Mouse (Mus musculus) erythroblast, embryonic 14.5 days (primary cell): ENCODE data around the gene Mrps27. TPM values are rescaled to one million over a fixed set of nuclear protein-coding genes. Genes with fewer than 3 reads are reported as not detected.

Experiments
- H3K27me3 ChIP-seq: 2 replicates; pipeline ENCODE4 v1.6.1; 2012; ENCODE audit warnings: inconsistent platforms; ENCODE audit not compliant: control insufficient read depth
- H3K36me3 ChIP-seq: 2 replicates; pipeline ENCODE4 v1.6.1; 2012; ENCODE audit warnings: mild to moderate bottlenecking, inconsistent platforms; ENCODE audit not compliant: control insufficient read depth
- H3K4me1 ChIP-seq: 2 replicates; pipeline ENCODE4 v1.6.1; 2012; ENCODE audit warnings: inconsistent platforms; ENCODE audit not compliant: control insufficient read depth
- H3K4me3 ChIP-seq: replicated peaks from 2 replicates; pipeline ENCODE3; 2012; ENCODE audit warnings: moderate library complexity, mild to moderate bottlenecking, inconsistent platforms
- H3K9me3 ChIP-seq: 2 replicates; pipeline ENCODE4 v1.6.1; 2012; ENCODE audit warnings: low read length, inconsistent platforms, mixed read lengths; ENCODE audit not compliant: control insufficient read depth
- GATA1 ChIP-seq: IDR thresholded peaks from 2 replicates; pipeline ENCODE4 v1.6.1; 2012; ENCODE audit warnings: low read length, inconsistent platforms, mixed read lengths
- TAL1 ChIP-seq: IDR thresholded peaks from 3 replicates; pipeline ENCODE4 v1.6.1; 2012; ENCODE audit warnings: low read length, inconsistent platforms, mixed read lengths
- polyA plus RNA-seq: library from polyadenylated mRNA; stranded (reverse); fragments of >175 nt; gene quantifications from 2 replicates; pipeline ENCODE4 v1.2.3, GENCODE M21; 2012

Mrps27 gene
- polyA plus RNA-seq, 1 experiment: 0.29 TPM

DNA sequence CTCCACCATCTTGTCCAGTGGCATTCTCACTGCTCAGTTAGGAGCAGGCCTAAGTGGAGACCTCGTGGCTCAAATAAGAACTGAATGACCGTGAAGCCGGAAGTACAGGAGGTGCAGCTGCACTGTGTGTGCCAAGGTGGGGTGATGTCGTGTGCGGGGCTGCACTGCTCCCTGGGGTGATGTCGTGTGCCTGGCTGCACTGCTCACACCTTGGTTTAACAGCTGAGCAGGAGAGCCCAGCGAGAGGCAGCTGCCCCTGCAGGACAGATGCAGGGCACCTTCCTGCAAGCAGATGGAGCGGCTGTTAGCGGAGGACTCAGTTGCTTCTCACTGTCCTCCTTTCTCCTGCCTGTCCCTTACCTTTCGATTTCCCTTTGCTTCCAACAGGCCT lies 69.8 kb downstream of the Mrps27 start:
- H3K36me3 ChIP-seq: peaks cover 62% of the 10 kb centered on the region
- no peak for TF ChIP-seq TAL1
- TF ChIP-seq GATA1: no peak
- H3K9me3 ChIP-seq: no peaks in the 10 kb centered on the region
- H3K4me1 ChIP-seq: no peaks in the 10 kb centered on the region
- no peaks in the 10 kb centered on the region for H3K27me3 ChIP-seq
- no peak overlapping the region for H3K4me3 ChIP-seq

DNA sequence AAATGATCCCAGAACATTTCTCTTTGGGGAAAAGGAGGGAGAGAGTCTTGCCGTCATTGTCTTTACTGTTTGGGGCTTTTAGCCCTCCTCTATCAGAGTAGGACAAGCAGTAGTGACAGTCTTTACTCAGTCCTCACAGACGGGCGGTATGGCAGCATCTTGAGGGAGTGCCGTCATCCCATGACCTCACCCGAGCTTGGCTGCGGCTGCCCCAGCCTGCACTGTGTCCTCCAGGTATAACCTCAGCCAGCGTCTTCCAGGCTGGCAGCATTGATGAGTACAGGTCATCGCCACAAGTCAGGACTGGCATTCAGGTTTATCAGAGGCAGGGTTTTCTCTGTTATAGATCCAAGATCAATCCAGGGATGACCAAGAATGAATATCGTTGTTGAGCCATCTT lies 72.0 kb downstream of the Mrps27 start:
- TF ChIP-seq GATA1 (no peak), TAL1 (no peak)
- no peaks in the 10 kb centered on the region for H3K4me1 ChIP-seq
- H3K36me3 ChIP-seq: peaks cover 43% of the 10 kb centered on the region
- H3K4me3 ChIP-seq: no peak overlapping the region
- H3K27me3 ChIP-seq: no peaks in the 10 kb centered on the region
- H3K9me3 ChIP-seq: no peaks in the 10 kb centered on the region

DNA sequence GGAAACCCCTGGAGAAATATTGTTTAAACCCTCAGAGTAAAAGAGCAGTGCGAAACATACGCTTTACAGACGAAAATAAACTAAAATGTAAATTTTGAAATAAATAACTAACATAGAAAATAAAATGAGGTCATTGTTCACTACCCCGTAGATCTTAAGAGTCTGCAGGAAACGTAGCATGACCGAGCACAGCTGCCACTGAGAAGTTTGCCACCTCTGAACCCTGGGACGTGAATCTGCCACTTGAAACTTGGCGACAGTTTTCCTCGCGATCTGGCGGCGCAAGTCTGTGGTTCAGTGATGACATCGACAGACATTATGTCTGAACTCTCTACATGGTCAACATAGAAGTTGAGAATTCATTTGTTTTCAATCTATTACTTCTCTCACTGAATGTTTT lies 79.0 kb downstream of the Mrps27 start:
- no peaks in the 10 kb centered on the region for H3K9me3 ChIP-seq
- H3K4me1 ChIP-seq: no peaks in the 10 kb centered on the region
- no peaks in the 10 kb centered on the region; the same call in 1 of the 2 replicates for H3K36me3 ChIP-seq
- H3K27me3 ChIP-seq: no peaks in the 10 kb centered on the region
- H3K4me3 ChIP-seq: no peak overlapping the region
- TF ChIP-seq TAL1: no peak

DNA sequence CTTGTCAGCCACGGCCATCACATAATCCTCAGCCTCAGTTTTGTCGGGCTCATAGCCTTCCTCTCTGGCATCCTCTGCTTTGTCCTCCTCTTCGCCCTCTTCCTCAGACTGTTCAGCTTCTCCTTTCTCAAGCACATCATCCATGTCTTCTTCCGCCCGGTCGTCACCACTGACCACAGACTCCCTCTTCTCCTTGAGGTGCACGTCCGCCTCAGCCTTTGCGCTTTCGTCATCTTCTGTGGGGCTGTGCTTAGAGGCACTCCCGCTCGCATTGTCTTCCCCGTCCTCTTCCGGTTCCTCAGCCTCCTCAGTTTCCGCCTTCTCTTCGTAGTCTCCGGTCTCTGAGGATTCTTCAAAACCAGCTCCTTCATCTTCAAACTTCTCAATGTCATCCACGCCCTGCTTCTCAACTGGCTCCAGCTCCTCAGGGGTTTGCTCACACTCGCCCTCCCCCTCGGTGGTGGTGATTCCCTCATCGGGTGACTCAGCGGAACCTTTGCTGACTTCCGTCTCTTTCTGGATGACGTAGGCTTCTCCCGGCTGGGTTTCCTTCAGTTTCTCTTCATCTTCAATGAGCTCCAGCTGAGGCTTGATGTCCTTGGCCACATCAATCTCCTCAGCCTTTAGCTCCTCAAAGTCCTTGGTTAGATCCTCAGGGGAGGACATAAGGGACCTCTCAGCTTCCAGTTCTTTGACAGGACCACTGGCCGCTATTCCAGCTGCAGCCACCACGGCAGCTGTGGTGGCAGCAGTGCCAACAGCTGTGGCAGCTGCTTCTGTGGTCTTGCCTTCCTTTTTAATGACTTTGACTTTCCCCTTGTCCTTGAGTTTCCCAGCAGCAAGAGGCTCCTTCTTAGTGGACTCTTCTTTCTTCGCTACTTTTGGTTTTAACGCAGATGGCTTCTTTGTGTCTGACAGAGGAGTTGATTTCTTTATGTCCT lies 88.8 kb downstream of the Mrps27 start:
- TF ChIP-seq GATA1 (no peak), TAL1 (no peak)
- no peaks in the 10 kb centered on the region for H3K36me3 ChIP-seq
- no peaks in the 10 kb centered on the region for H3K4me1 ChIP-seq
- peaks cover 4% of the 10 kb centered on the region; the same call in 1 of the 2 replicates for H3K9me3 ChIP-seq
- H3K4me3 ChIP-seq: no peak overlapping the region
- no peaks in the 10 kb centered on the region for H3K27me3 ChIP-seq

DNA sequence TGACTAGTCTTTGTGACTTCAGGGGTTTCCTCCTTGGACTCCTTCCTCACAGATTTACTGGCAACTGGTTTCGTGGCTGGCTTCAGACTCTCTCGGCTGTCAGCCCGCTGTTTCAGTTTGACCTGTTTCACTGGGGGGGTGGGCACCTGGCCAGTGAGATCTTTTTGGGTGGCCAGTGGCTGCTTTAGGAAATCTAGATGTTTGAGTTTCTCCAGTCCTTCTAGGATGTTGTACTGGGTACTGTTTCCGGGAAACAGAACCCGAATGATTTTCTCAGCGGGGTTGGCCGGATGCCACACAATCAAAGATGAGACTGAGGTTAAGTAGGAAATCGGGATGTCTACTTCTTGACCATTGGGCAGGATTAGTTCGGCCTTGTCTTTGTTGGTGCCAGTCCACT lies 89.9 kb downstream of the Mrps27 start:
- Histone ChIP-seq H3K27me3 (no peaks in the 10 kb centered on the region), H3K4me1 (no peaks in the 10 kb centered on the region), H3K36me3 (no peaks in the 10 kb centered on the region), H3K9me3 (peaks cover 3% of the 10 kb centered on the region; the same call in 1 of the 2 replicates), H3K4me3 (no peak overlapping the region)
- no peak for TF ChIP-seq GATA1
- TF ChIP-seq TAL1: no peak

DNA sequence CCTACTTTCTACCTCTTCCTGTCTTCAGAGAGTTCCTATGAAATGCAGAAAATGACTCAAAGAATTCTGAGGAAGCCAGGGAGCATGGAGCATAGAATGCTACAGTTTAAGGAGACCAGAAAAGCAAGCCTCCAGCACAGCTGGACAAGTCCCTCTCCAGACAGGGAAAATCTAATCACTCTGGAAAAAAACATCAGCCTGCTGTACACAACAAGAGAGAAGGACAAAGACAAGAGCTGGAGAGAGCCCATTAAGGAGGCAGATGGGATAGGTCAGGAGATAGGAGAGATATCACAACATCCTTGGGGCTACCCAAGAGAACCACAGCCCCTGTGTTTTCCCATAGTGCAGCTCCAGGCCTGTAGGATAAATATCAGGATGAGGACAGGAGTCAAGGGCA lies 92.5 kb downstream of the Mrps27 start:
- no peak overlapping the region for H3K4me3 ChIP-seq
- H3K9me3 ChIP-seq: peaks cover 2% of the 10 kb centered on the region; the same call in 1 of the 2 replicates
- H3K27me3 ChIP-seq: no peaks in the 10 kb centered on the region
- H3K36me3 ChIP-seq: no peaks in the 10 kb centered on the region
- no peaks in the 10 kb centered on the region for H3K4me1 ChIP-seq
- TF ChIP-seq GATA1 (no peak), TAL1 (no peak)

DNA sequence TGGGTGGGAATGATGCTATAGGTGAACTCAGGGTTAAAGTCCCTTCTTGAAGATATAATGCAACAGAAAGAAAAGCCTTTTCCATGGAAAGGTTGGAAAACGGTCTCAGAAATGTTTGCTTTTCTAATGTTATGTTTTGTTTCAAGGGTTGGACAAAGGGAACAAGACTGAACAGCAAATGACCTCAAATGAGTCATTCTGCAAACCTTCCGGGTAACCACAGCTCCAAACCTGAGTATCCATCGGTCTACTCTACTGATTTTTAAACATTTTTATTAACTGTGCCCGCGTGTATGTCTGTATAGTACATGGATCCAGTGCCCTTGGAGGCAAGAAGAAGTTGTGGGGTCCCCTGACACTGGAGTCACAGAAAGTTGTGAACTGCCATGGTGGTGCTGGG lies 94.8 kb downstream of the Mrps27 start:
- no peaks in the 10 kb centered on the region for H3K36me3 ChIP-seq
- no peaks in the 10 kb centered on the region for H3K4me1 ChIP-seq
- TF ChIP-seq TAL1 (no peak), GATA1 (no peak)
- no peaks in the 10 kb centered on the region for H3K9me3 ChIP-seq
- no peaks in the 10 kb centered on the region for H3K27me3 ChIP-seq
- no peak overlapping the region for H3K4me3 ChIP-seq

DNA sequence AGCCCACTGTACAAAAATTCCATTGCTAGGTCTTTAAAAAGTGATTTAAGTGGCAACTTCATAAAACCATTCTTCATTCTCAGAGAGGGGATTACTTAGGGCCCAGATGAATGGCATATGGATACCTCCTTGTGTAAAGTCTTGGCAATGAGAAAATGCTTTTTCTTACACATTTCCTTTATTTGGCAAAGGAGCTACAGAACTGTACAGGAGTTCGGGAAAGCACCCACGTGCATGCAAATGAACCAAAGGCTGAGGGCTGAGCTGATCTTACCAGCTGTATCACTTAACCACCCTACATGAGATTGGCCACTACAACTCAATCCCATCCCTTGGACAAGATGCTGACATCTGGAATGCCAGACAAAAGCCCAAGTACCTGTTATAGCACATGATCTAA lies 95.6 kb downstream of the Mrps27 start:
- H3K36me3 ChIP-seq: no peaks in the 10 kb centered on the region
- no peaks in the 10 kb centered on the region for H3K9me3 ChIP-seq
- TF ChIP-seq GATA1 (no peak), TAL1 (no peak)

DNA sequence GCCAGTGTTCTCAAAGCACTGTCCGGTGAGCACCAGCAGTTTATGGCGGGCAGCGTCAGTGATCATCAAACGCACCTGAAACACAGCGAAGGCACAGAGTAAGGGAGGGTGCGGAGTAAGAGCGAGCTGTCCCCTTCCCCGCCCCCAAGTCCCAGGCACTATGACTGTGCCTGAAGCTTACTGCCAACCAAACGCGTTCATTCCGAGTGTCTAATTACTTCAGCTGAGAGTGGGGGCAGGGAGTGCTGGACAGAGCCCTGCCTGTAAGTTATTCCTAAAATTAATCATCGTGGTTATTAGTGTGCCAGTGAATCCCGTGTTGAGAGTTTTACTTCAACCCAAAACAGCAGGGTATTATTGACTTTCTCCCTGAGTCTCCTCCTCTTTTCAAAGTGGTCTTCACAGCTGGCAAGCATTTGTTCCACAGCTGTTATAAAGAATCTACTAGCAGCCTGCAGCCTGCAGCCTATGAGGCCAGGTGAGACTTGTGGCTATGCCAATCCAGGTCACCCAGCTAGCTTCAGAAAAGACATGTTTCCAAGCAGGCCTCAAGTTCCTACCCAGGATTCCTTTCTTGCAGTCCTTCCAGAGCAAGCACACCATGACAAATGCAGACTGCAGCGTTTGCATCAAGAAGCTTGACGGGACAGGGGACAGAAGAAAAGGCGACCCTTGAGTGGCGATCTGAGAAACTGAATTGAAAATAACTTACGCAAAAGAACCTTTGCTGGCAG lies 97.3 kb downstream of the Mrps27 start:
- TF ChIP-seq TAL1 (no peak), GATA1 (no peak)
- Histone ChIP-seq H3K27me3 (no peaks in the 10 kb centered on the region), H3K36me3 (no peaks in the 10 kb centered on the region)

More for the DNA sequence above, 95.6 kb downstream of the Mrps27 start:
- Histone ChIP-seq H3K4me1 (no peaks in the 10 kb centered on the region), H3K27me3 (no peaks in the 10 kb centered on the region), H3K4me3 (no peak overlapping the region)

More for the DNA sequence above, 97.3 kb downstream of the Mrps27 start:
- Histone ChIP-seq H3K4me1 (no peaks in the 10 kb centered on the region), H3K4me3 (no peak overlapping the region), H3K9me3 (no peaks in the 10 kb centered on the region)
